9 mouse cellular contexts compared by ENCODE assay signal in the genomic region with DNA sequence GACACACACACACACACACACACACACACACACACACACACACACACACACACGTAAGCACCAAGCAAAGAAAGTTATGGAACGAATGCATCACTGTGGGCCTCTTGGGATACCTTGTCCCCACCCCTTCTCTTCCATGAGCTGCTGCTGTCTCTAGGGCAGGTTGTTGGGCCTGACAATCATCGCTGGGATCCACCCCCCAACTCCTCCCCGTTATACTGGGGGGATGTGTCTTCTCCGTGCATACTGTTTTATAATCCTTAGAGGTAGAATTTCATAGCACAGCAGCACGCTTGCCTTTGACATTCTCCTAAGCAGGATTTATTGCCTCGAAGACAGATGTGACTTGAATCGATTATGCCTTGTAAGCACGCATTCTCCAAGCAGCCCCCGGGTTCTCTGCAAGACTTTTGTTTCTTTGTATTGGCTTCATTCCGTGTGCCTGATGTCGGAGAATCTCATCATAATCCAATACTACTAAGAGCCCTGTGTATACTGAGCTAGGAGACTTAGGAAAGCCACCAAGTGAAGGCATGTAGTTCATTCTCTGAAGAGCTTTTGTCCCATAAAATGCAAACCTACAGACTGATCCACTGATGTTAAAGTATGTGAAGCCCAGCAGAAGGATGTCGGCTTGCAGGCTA.
DNase-seq lines count a peak whose midpoint lies in the region; ATAC-seq and TF ChIP-seq lines count a peak whose summit lies in the region.
"Had no signal": no experiment of that assay in that cellular context is flagged by ENCODE, and none has a peak within 500 bp of the region (broad histone marks: within the 10 kb centered on the region; RNA-seq: fewer than 3 reads in every experiment).

No protein-coding gene starts in this region.

- no peak overlapping the region for H3K9ac ChIP-seq in kidney, postnatal 0 days (ENCODE audit: low read depth, low read length)
- no peak overlapping the region for H3K9ac ChIP-seq in forebrain, embryonic 11.5 days (ENCODE audit: low read length)
- no peak overlapping the region for H3K9ac ChIP-seq in hindbrain, postnatal 0 days (replicated peaks; ENCODE audit: low read length)
- no peak overlapping the region for H3K9ac ChIP-seq in neural tube, embryonic 13.5 days
- H3K9ac ChIP-seq in heart, embryonic 12.5 days, result no peak overlapping the region

- H3K9me3 ChIP-seq in kidney, postnatal 0 days (replicated peaks; ENCODE audit: low read length), result no peaks in the 10 kb centered on the region
- no peaks in the 10 kb centered on the region for H3K9me3 ChIP-seq in forebrain, embryonic 11.5 days (ENCODE audit: control insufficient read depth, low read length)
- no peaks in the 10 kb centered on the region for H3K9me3 ChIP-seq in hindbrain, postnatal 0 days (ENCODE audit: low read length)
- no peaks in the 10 kb centered on the region for H3K9me3 ChIP-seq in neural tube, embryonic 13.5 days
- no peaks in the 10 kb centered on the region for H3K9me3 ChIP-seq in heart, embryonic 12.5 days (replicated peaks)

- 35% methylated on average over 13 of the region's 13 CpGs for WGBS in kidney, postnatal 0 days
- WGBS in forebrain, embryonic 11.5 days, result 33% methylated on average over 13 of the region's 13 CpGs
- 13% methylated on average over 13 of the region's 13 CpGs for WGBS in hindbrain, postnatal 0 days
- 13% methylated on average over 13 of the region's 13 CpGs for WGBS in neural tube, embryonic 13.5 days
- WGBS in heart, embryonic 12.5 days, result 67% methylated on average over 13 of the region's 13 CpGs

- no peak for ATAC-seq in kidney, postnatal 0 days (replicated peaks; ENCODE audit: low FRiP score, low read depth)
- ATAC-seq in forebrain, embryonic 11.5 days (replicated peaks; ENCODE audit: low FRiP score), result peak; percentile 78
- peak; percentile 89 for ATAC-seq in hindbrain, postnatal 0 days
- ATAC-seq in neural tube, embryonic 13.5 days (ENCODE audit: low read depth), result peak; percentile 92
- no peak for ATAC-seq in heart, embryonic 12.5 days (ENCODE audit: insufficient number of reproducible peaks, low FRiP score)

- no peak overlapping the region for H3K27ac ChIP-seq in kidney, postnatal 0 days
- no peak overlapping the region for H3K27ac ChIP-seq in forebrain, embryonic 11.5 days (ENCODE audit: low read depth, low read length)
- peak overlapping the region; percentile 6; the same call in 1 of the 2 replicates for H3K27ac ChIP-seq in hindbrain, postnatal 0 days
- peak overlapping the region; percentile 74 for H3K27ac ChIP-seq in neural tube, embryonic 13.5 days (replicated peaks)
- H3K27ac ChIP-seq in heart, embryonic 12.5 days (ENCODE audit: poor library complexity, severe bottlenecking), result no peak overlapping the region

- TF ChIP-seq CTCF in kidney, postnatal 0 days (IDR thresholded peaks at IDR 0.05; ENCODE audit: low read depth), result no peak
- no peak for TF ChIP-seq CTCF in hindbrain, postnatal 0 days (IDR thresholded peaks at IDR 0.05; ENCODE audit: low read depth)

- H3K4me2 ChIP-seq in kidney, postnatal 0 days (ENCODE audit: low read length), result peak overlapping the region; percentile 18; the same call in 1 of the 2 replicates
- peak overlapping the region; percentile 22; the same call in 1 of the 2 replicates for H3K4me2 ChIP-seq in forebrain, embryonic 11.5 days (ENCODE audit: low read depth, low read length, severe bottlenecking)
- peak overlapping the region; percentile 49 for H3K4me2 ChIP-seq in hindbrain, postnatal 0 days (ENCODE audit: low read depth, low read length)
- peak overlapping the region; percentile 44 for H3K4me2 ChIP-seq in neural tube, embryonic 13.5 days
- H3K4me2 ChIP-seq in heart, embryonic 12.5 days, result no peak overlapping the region

- no peaks in the 10 kb centered on the region for H3K36me3 ChIP-seq in kidney, postnatal 0 days (ENCODE audit: insufficient read depth, low read length)
- H3K36me3 ChIP-seq in forebrain, embryonic 11.5 days (ENCODE audit: control insufficient read depth, insufficient read depth, low read length), result no peaks in the 10 kb centered on the region
- no peaks in the 10 kb centered on the region for H3K36me3 ChIP-seq in hindbrain, postnatal 0 days (ENCODE audit: insufficient read depth, low read length)
- H3K36me3 ChIP-seq in neural tube, embryonic 13.5 days, result no peaks in the 10 kb centered on the region
- H3K36me3 ChIP-seq in heart, embryonic 12.5 days, result no peaks in the 10 kb centered on the region

- H3K27me3 ChIP-seq in kidney, postnatal 0 days (ENCODE audit: insufficient read depth, low read length), result no peaks in the 10 kb centered on the region
- H3K27me3 ChIP-seq in forebrain, embryonic 11.5 days (ENCODE audit: control insufficient read depth, insufficient read depth, low read length), result no peaks in the 10 kb centered on the region
- no peaks in the 10 kb centered on the region for H3K27me3 ChIP-seq in hindbrain, postnatal 0 days (ENCODE audit: insufficient read depth, low read length)
- no peaks in the 10 kb centered on the region for H3K27me3 ChIP-seq in neural tube, embryonic 13.5 days
- no peaks in the 10 kb centered on the region for H3K27me3 ChIP-seq in heart, embryonic 12.5 days (replicated peaks)

- no peak for DNase-seq in kidney, postnatal 0 days (ENCODE audit: low spot score)
- no peak for DNase-seq in kidney, postnatal 10 days
- DNase-seq in forebrain, embryonic 11.5 days (ENCODE audit: low spot score), result peak; percentile 53
- peak; percentile 57 for DNase-seq in hindbrain, postnatal 0 days (ENCODE audit: low spot score)
- DNase-seq in urinary bladder, adult 18-20 months (ENCODE audit: low spot score in 2 of 2), result no peak
- DNase-seq in spleen, postnatal 36 days (ENCODE audit: low spot score in 2 of 2), result no peak
- DNase-seq: lung, postnatal 36 days had no signal

- no peak overlapping the region for H3K4me3 ChIP-seq in kidney, postnatal 0 days (replicated peaks; ENCODE audit: low read depth, low read length)
- H3K4me3 ChIP-seq in forebrain, embryonic 11.5 days (ENCODE audit: low read depth, low read length), result no peak overlapping the region
- 0 out of 2 replicates have a peak overlapping the region, but pooled peaks have one; percentile 14 for H3K4me3 ChIP-seq in hindbrain, postnatal 0 days (ENCODE audit: low read length)
- no peak overlapping the region for H3K4me3 ChIP-seq in neural tube, embryonic 13.5 days
- H3K4me3 ChIP-seq in heart, embryonic 12.5 days, result no peak overlapping the region

- 0 out of 2 replicates have a peak, but pooled peaks cover 3% of the 10 kb centered on the region for H3K4me1 ChIP-seq in kidney, postnatal 0 days (replicated peaks; ENCODE audit: insufficient read depth, low read length)
- H3K4me1 ChIP-seq in forebrain, embryonic 11.5 days (replicated peaks; ENCODE audit: control insufficient read depth, insufficient read depth, low read length), result peaks cover 13% of the 10 kb centered on the region
- 0 out of 2 replicates have a peak, but pooled peaks cover 5% of the 10 kb centered on the region for H3K4me1 ChIP-seq in hindbrain, postnatal 0 days (ENCODE audit: insufficient read depth, low read length)
- H3K4me1 ChIP-seq in neural tube, embryonic 13.5 days (replicated peaks), result peaks cover 39% of the 10 kb centered on the region
- H3K4me1 ChIP-seq in heart, embryonic 12.5 days (replicated peaks), result no peaks in the 10 kb centered on the region; the same call in 1 of the 2 replicates

Comparison
In these comparisons a context has a peak if more than half of its experiments do, and no peak if none do; other contexts are left out.
1. ATAC-seq: peak in forebrain, embryonic 11.5 days (single experiment), hindbrain, postnatal 0 days (single experiment) and neural tube, embryonic 13.5 days (single experiment); none in kidney, postnatal 0 days (single experiment) and heart, embryonic 12.5 days (single experiment).
2. DNase-seq: peak in forebrain, embryonic 11.5 days (single experiment) and hindbrain, postnatal 0 days (single experiment); none in kidney, postnatal 0 days (single experiment), kidney, postnatal 10 days (single experiment), urinary bladder, adult 18-20 months (0 of 2) and spleen, postnatal 36 days (0 of 2).
3. H3K27ac ChIP-seq: peak in hindbrain, postnatal 0 days (single experiment) and neural tube, embryonic 13.5 days (single experiment); none in kidney, postnatal 0 days (single experiment), forebrain, embryonic 11.5 days (single experiment) and heart, embryonic 12.5 days (single experiment).